ENCODE assay signal across 8 mouse cellular contexts in the genomic region with DNA sequence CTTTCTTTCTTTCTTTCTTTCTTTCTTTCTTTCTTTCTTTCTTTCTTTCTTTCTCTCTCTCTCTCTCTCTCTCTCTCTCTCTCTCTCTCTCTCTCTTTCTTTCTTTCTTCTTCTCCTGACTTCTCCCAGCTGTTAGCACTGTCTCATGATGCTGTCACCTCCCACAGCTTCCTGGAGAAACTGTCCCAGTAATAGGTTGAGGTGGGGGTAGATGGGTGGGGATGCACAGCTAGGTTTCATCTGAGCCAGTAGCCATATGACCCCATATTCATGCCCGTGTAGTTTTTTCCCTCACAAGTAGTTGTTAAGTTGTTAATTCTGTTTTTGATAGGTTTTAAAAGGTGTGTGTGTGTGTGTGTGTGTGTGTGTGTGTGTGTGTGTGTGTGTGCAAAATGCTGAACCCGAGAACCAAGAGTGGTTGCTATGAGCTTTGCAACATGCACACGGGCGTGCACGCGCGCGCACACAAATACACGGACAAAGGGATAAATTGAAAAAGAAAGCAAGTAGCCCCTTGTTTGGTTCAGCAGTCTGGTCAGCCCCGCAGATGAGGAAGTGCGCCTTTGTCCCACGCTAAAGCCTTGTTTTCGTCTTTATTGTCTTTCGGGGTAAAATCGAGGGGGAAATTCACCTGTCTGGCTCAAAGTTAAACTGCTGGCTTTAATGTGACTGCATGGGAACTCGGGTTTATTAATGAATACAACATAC.
DNase-seq lines count a peak whose midpoint lies in the region; ATAC-seq and TF ChIP-seq lines count a peak whose summit lies in the region.

No protein-coding gene starts in this region.

- H3K36me3 ChIP-seq in C2C12 (ENCODE audit: control insufficient read depth, insufficient read depth) = no peaks in the 10 kb centered on the region
- no peaks in the 10 kb centered on the region for H3K36me3 ChIP-seq in embryonic facial prominence, embryonic 12.5 days

- 6% methylated on average over 16 of the region's 16 CpGs for WGBS in embryonic facial prominence, embryonic 12.5 days

- TF ChIP-seq CTCF in gastrocnemius, adult 2 months (IDR thresholded peaks at IDR 0.05) = no peak
- TF ChIP-seq CTCF in C2C12 (IDR thresholded peaks at IDR 0.05; ENCODE audit: control insufficient read depth, insufficient read depth, insufficient read length) = no peak

- H3K9me3 ChIP-seq in embryonic facial prominence, embryonic 12.5 days = no peaks in the 10 kb centered on the region

- peak overlapping the region; percentile 64 for H3K27ac ChIP-seq in gastrocnemius, adult 2 months
- H3K27ac ChIP-seq in embryonic facial prominence, embryonic 12.5 days = 0 out of 2 replicates have a peak overlapping the region, but pooled peaks have one; percentile 41

- peaks cover 20% of the 10 kb centered on the region for H3K4me1 ChIP-seq in embryonic facial prominence, embryonic 12.5 days

- peak overlapping the region; percentile 20 for H3ac ChIP-seq in C2C12 (ENCODE audit: control insufficient read depth, insufficient read length, low read depth)

- no peaks in the 10 kb centered on the region for H3K79me3 ChIP-seq in C2C12 (ENCODE audit: low read depth)

- H3K4me3 ChIP-seq in gastrocnemius, adult 2 months = peak overlapping the region; percentile 68
- peak overlapping the region; percentile 3 for H3K4me3 ChIP-seq in C2C12 (ENCODE audit: insufficient read depth, poor library complexity, severe bottlenecking)
- peak overlapping the region; percentile 1; the same call in 1 of the 2 replicates for H3K4me3 ChIP-seq in embryonic facial prominence, embryonic 12.5 days

- H3K79me2 ChIP-seq in C2C12 (ENCODE audit: control insufficient read depth, insufficient read depth) = no peaks in the 10 kb centered on the region

- H3K27me3 ChIP-seq in C2C12 (ENCODE audit: control insufficient read depth, insufficient read depth, insufficient read length) = no peaks in the 10 kb centered on the region
- H3K27me3 ChIP-seq in embryonic facial prominence, embryonic 12.5 days = no peaks in the 10 kb centered on the region

- no peak for ATAC-seq in embryonic facial prominence, embryonic 12.5 days (ENCODE audit: insufficient number of reproducible peaks, insufficient read depth, low FRiP score, low TSS enrichment)
- ATAC-seq in megakaryocyte progenitor cell, adult 5-6 weeks (replicated peaks; ENCODE audit: poor library complexity) = peak; percentile 76
- ATAC-seq in activated CD4-positive, CD25-positive, alpha-beta regulatory T cell, adult 4 months = no peak

- peak overlapping the region; percentile 32; the same call in 1 of the 2 replicates for H3K9ac ChIP-seq in embryonic facial prominence, embryonic 12.5 days

- no peak for DNase-seq in gastrocnemius, adult 2 months
- no peak for DNase-seq in gastrocnemius, postnatal 14 days
- DNase-seq in induced T-regulatory cell, adult 2 months (ENCODE audit: low read depth) = peak; percentile 10
- no peak for DNase-seq in gastrocnemius, adult 8-10 months (ENCODE audit: low spot score in 2 of 2)

- peak overlapping the region; percentile 37 for H3K4me2 ChIP-seq in embryonic facial prominence, embryonic 12.5 days (replicated peaks)

- intact Hi-C loops in gastrocnemius, adult 2 months (cut with DNase I) = no loop called here
- intact Hi-C loops in gastrocnemius, postnatal 14 days (cut with DNase I; ENCODE audit: low total_unique reads) = no loop called here

TF ChIP-seq in C2C12, 6 proteins besides CTCF, POLR2A, EP300 and RAD21:
- TF ChIP-seq USF1 (IDR thresholded peaks at IDR 0.05; ENCODE audit: low read depth) (no peak), CEBPB (IDR thresholded peaks at IDR 0.05; ENCODE audit: low read depth) (no peak), MAX (IDR thresholded peaks at IDR 0.05) (no peak), MYOD1 (IDR thresholded peaks at IDR 0.05; ENCODE audit: control insufficient read depth, insufficient read length, low read depth) (peak; percentile 44), FOSL1 (IDR thresholded peaks at IDR 0.05; ENCODE audit: insufficient read depth, low read length, poor library complexity, severe bottlenecking) (no peak), MYOG (IDR thresholded peaks at IDR 0.05; ENCODE audit: control insufficient read depth, extremely low read depth, insufficient read length) (no peak)

Comparison
In these comparisons a context has a peak if more than half of its experiments do, and no peak if none do; other contexts are left out.
1. H3K4me3 ChIP-seq: peak in every context shown above with its lines; median percentile 68 in gastrocnemius, adult 2 months; 3 in C2C12; 1 in embryonic facial prominence, embryonic 12.5 days.